ENCODE assay signal across 24 mouse cellular contexts in genomic region chr16:19153046-19153445, GRCm38 (mm10).
A peak's percentile ranks its signal among the peaks of the same experiment; 100 is the strongest.
DNase-seq lines count a peak whose midpoint lies in the region; ATAC-seq and TF ChIP-seq lines count a peak whose summit lies in the region.
"Had no signal": no experiment of that assay in that cellular context is flagged by ENCODE, and none has a peak within 500 bp of the region (broad histone marks: within the 10 kb centered on the region; RNA-seq: fewer than 3 reads in every experiment).

No protein-coding gene starts in this region.

- no peak for TF ChIP-seq EP300 in CH12.LX (IDR thresholded peaks at IDR 0.05; ENCODE audit: low read length)

- no peak for TF ChIP-seq RAD21 in CH12.LX (IDR thresholded peaks at IDR 0.05; ENCODE audit: low read depth, low read length)

- ATAC-seq in heart, embryonic 12.5 days (ENCODE audit: insufficient number of reproducible peaks, low FRiP score), result no peak
- no peak for ATAC-seq in kidney, embryonic 15.5 days (replicated peaks; ENCODE audit: low FRiP score)
- no peak for ATAC-seq in heart, embryonic 11.5 days (replicated peaks; ENCODE audit: insufficient number of reproducible peaks, low FRiP score, low TSS enrichment)
- ATAC-seq: CD4-positive, CD25-positive, alpha-beta regulatory T cell, adult 4 months; forebrain, embryonic 14.5 days; forebrain, embryonic 16.5 days had no signal

- in situ Hi-C loops in CH12.LX (cut with MboI; ENCODE audit: low pct_ligation_motif_present, low pct_unique_long_range_greater_than_20kb, low sequenced_read_pairs), result loop anchor here (5.0 kb wide), 2 partner anchors 44 to 146 kb away; no protein-coding TSS in a partner anchor

- no peaks in the 10 kb centered on the region for H3K36me3 ChIP-seq in spleen, adult 2 months (ENCODE audit: control insufficient read depth, insufficient read depth, low read length)
- H3K36me3 ChIP-seq in CH12.LX (replicated peaks in 1 of 2; ENCODE audit: control insufficient read depth in 1 of 2, insufficient read depth in 1 of 2, low read length in 1 of 2), result peaks cover 5 to 9% of the 10 kb centered on the region in 2 experiments
- H3K36me3 ChIP-seq in small intestine, adult 2 months (ENCODE audit: control insufficient read depth, insufficient read depth, low read length), result no peaks in the 10 kb centered on the region
- H3K36me3 ChIP-seq in heart, embryonic 12.5 days, result no peaks in the 10 kb centered on the region
- no peaks in the 10 kb centered on the region for H3K36me3 ChIP-seq in kidney, embryonic 15.5 days
- no peaks in the 10 kb centered on the region for H3K36me3 ChIP-seq in heart, embryonic 11.5 days (ENCODE audit: control insufficient read depth, insufficient read depth, low read length)
- H3K36me3 ChIP-seq: embryonic facial prominence, embryonic 13.5 days; embryonic facial prominence, embryonic 15.5 days; forebrain, embryonic 10.5 days; forebrain, embryonic 12.5 days had no signal

- peak overlapping the region; percentile 84 for H3K4me2 ChIP-seq in CH12.LX (ENCODE audit: insufficient read depth, low read depth, poor library complexity, severe bottlenecking)
- no peak overlapping the region for H3K4me2 ChIP-seq in heart, embryonic 12.5 days
- no peak overlapping the region for H3K4me2 ChIP-seq in kidney, embryonic 15.5 days
- no peak overlapping the region for H3K4me2 ChIP-seq in heart, embryonic 11.5 days
- H3K4me2 ChIP-seq: embryonic facial prominence, embryonic 13.5 days; embryonic facial prominence, embryonic 15.5 days; forebrain, embryonic 12.5 days had no signal

- WGBS in spleen, adult 2 months, result 20% methylated on average over 2 of the region's 2 CpGs
- WGBS in small intestine, adult 2 months, result 52% methylated on average over 2 of the region's 2 CpGs
- WGBS in heart, embryonic 12.5 days, result 54% methylated on average over 2 of the region's 2 CpGs
- WGBS in kidney, embryonic 15.5 days, result 74% methylated on average over 2 of the region's 2 CpGs
- 51% methylated on average over 2 of the region's 2 CpGs for WGBS in heart, embryonic 11.5 days (ENCODE audit: insufficient replicate concordance)

- peak overlapping the region; percentile 75; the same call in 1 of the 2 replicates for H3K27ac ChIP-seq in spleen, adult 2 months (ENCODE audit: insufficient read depth, low read length)
- H3K27ac ChIP-seq in CH12.LX (ENCODE audit: insufficient read depth, low read depth), result peak overlapping the region; percentile 100
- H3K27ac ChIP-seq in small intestine, adult 2 months (ENCODE audit: insufficient read depth, low read depth, low read length), result peak overlapping the region; percentile 29; the same call in 1 of the 2 replicates
- no peak overlapping the region for H3K27ac ChIP-seq in heart, embryonic 12.5 days (ENCODE audit: poor library complexity, severe bottlenecking)
- H3K27ac ChIP-seq in kidney, embryonic 15.5 days, result no peak overlapping the region
- no peak overlapping the region for H3K27ac ChIP-seq in heart, embryonic 11.5 days (ENCODE audit: low read depth, low read length)
- H3K27ac ChIP-seq: embryonic facial prominence, embryonic 13.5 days; embryonic facial prominence, embryonic 15.5 days; forebrain, embryonic 10.5 days; forebrain, embryonic 12.5 days had no signal

- H3K79me2 ChIP-seq in CH12.LX (replicated peaks; ENCODE audit: control insufficient read depth, extremely low read depth, insufficient read depth, poor library complexity, severe bottlenecking), result no peaks in the 10 kb centered on the region

- H3K9ac ChIP-seq in CH12.LX (ENCODE audit: insufficient read depth, low read depth), result peak overlapping the region; percentile 98
- no peak overlapping the region for H3K9ac ChIP-seq in heart, embryonic 12.5 days
- no peak overlapping the region for H3K9ac ChIP-seq in kidney, embryonic 15.5 days
- H3K9ac ChIP-seq in heart, embryonic 11.5 days (ENCODE audit: low read depth, low read length), result no peak overlapping the region
- H3K9ac ChIP-seq: embryonic facial prominence, embryonic 13.5 days; embryonic facial prominence, embryonic 15.5 days; forebrain, embryonic 12.5 days had no signal

- dilution Hi-C loops in CH12.LX (cut with MboI; ENCODE audit: extremely low pct_ligation_motif_present, extremely low pct_unique_long_range_greater_than_20kb, low sequenced_read_pairs), result no loop called here

- DNase-seq in spleen, adult 2 months (ENCODE audit: low read depth in 1 of 2, low spot score in 2 of 2), result peak in 1 of 2 experiments; percentile 57
- no peak for DNase-seq in spleen, postnatal 4 days (ENCODE audit: low spot score in 2 of 2)
- peak; percentile 40 to 48 for DNase-seq in B cell, adult 2 months
- DNase-seq in CH12.LX (ENCODE audit: extremely low read depth), result peak; percentile 75
- DNase-seq: adrenal gland, adult 2 months; adrenal gland, postnatal 10 days; adrenal gland, postnatal 25 days; cerebellum, adult 11-12 months; cerebellum, adult 2 months; cerebellum, adult 9-10 months; cerebellum, postnatal 10 days; cerebellum, postnatal 25 days had no signal

- no peak for TF ChIP-seq CTCF in spleen, adult 2 months (IDR thresholded peaks at IDR 0.05; ENCODE audit: extremely low read depth, insufficient read depth, insufficient read length, insufficient replicate concordance)
- TF ChIP-seq CTCF in CH12.LX (conservative IDR thresholded peaks at IDR 0.05 in 1 of 2, IDR thresholded peaks at IDR 0.05 in 1 of 2; ENCODE audit: low read depth in 2 of 2, low read length in 2 of 2), result no peak
- TF ChIP-seq CTCF in small intestine, adult 2 months (IDR thresholded peaks at IDR 0.05; ENCODE audit: extremely low read depth, insufficient read length, insufficient replicate concordance, low read depth, low read length), result no peak

- peaks cover 9% of the 10 kb centered on the region for H3K4me1 ChIP-seq in spleen, adult 2 months (ENCODE audit: control insufficient read depth, insufficient read depth, insufficient read length)
- H3K4me1 ChIP-seq in CH12.LX (ENCODE audit: control insufficient read depth in 1 of 2, insufficient read depth in 2 of 2), result peaks cover 20 to 68% of the 10 kb centered on the region in 2 experiments
- no peaks in the 10 kb centered on the region for H3K4me1 ChIP-seq in small intestine, adult 2 months (ENCODE audit: control insufficient read depth, insufficient read depth, insufficient read length, low read length)
- H3K4me1 ChIP-seq in heart, embryonic 12.5 days (replicated peaks), result no peaks in the 10 kb centered on the region
- no peaks in the 10 kb centered on the region for H3K4me1 ChIP-seq in kidney, embryonic 15.5 days
- H3K4me1 ChIP-seq in heart, embryonic 11.5 days (ENCODE audit: control insufficient read depth, insufficient read depth, low read length), result no peaks in the 10 kb centered on the region
- H3K4me1 ChIP-seq: embryonic facial prominence, embryonic 13.5 days; embryonic facial prominence, embryonic 15.5 days; forebrain, embryonic 10.5 days; forebrain, embryonic 12.5 days had no signal

- H3K27me3 ChIP-seq in spleen, adult 2 months (ENCODE audit: control insufficient read depth, insufficient read depth, low read length), result no peaks in the 10 kb centered on the region
- no peaks in the 10 kb centered on the region for H3K27me3 ChIP-seq in CH12.LX (replicated peaks)
- no peaks in the 10 kb centered on the region for H3K27me3 ChIP-seq in small intestine, adult 2 months (ENCODE audit: control insufficient read depth, insufficient read depth, low read length)
- H3K27me3 ChIP-seq in heart, embryonic 12.5 days (replicated peaks), result no peaks in the 10 kb centered on the region
- no peaks in the 10 kb centered on the region for H3K27me3 ChIP-seq in kidney, embryonic 15.5 days
- no peaks in the 10 kb centered on the region for H3K27me3 ChIP-seq in heart, embryonic 11.5 days (ENCODE audit: control insufficient read depth, insufficient read depth, low read length)
- H3K27me3 ChIP-seq: embryonic facial prominence, embryonic 13.5 days; embryonic facial prominence, embryonic 15.5 days; forebrain, embryonic 12.5 days had no signal

- no peak for TF ChIP-seq POLR2A in spleen, adult 2 months (IDR thresholded peaks at IDR 0.05; ENCODE audit: low read depth, low read length)
- TF ChIP-seq POLR2A in CH12.LX (IDR thresholded peaks at IDR 0.05; ENCODE audit: low read depth, low read length), result no peak; the same call in 1 of the 2 replicates
- TF ChIP-seq POLR2A in small intestine, adult 2 months (IDR thresholded peaks at IDR 0.05; ENCODE audit: low read depth, low read length), result no peak

- peaks cover 15% of the 10 kb centered on the region for H3K9me3 ChIP-seq in CH12.LX (replicated peaks; ENCODE audit: low read length)
- H3K9me3 ChIP-seq in heart, embryonic 12.5 days (replicated peaks), result no peaks in the 10 kb centered on the region; the same call in 1 of the 2 replicates
- no peaks in the 10 kb centered on the region for H3K9me3 ChIP-seq in kidney, embryonic 15.5 days (replicated peaks)
- no peaks in the 10 kb centered on the region for H3K9me3 ChIP-seq in heart, embryonic 11.5 days (replicated peaks; ENCODE audit: control insufficient read depth, low read length)
- H3K9me3 ChIP-seq: embryonic facial prominence, embryonic 13.5 days; embryonic facial prominence, embryonic 15.5 days; forebrain, embryonic 12.5 days had no signal

- no peak overlapping the region for H3K4me3 ChIP-seq in spleen, adult 2 months (ENCODE audit: extremely low read depth, insufficient read depth, insufficient read length)
- no peak overlapping the region for H3K4me3 ChIP-seq in CH12.LX (replicated peaks in 1 of 3; ENCODE audit: low read depth in 2 of 3, low read length in 2 of 3, poor library complexity in 1 of 3)
- H3K4me3 ChIP-seq in small intestine, adult 2 months (ENCODE audit: low read depth, low read length), result no peak overlapping the region
- H3K4me3 ChIP-seq in heart, embryonic 12.5 days, result no peak overlapping the region
- H3K4me3 ChIP-seq in kidney, embryonic 15.5 days (replicated peaks), result no peak overlapping the region
- H3K4me3 ChIP-seq in heart, embryonic 11.5 days (ENCODE audit: low read depth, low read length), result no peak overlapping the region
- H3K4me3 ChIP-seq: embryonic facial prominence, embryonic 13.5 days; embryonic facial prominence, embryonic 15.5 days; erythroblast, embryonic 14.5 days; forebrain, embryonic 10.5 days; forebrain, embryonic 12.5 days had no signal

TF ChIP-seq in CH12.LX, 34 proteins besides CTCF, POLR2A, EP300 and RAD21 (continues in another document):
- peak; percentile 57; the same call in 1 of the 2 replicates for TF ChIP-seq ZNF384 (IDR thresholded peaks at IDR 0.05; ENCODE audit: low read depth, low read length)
- no peak; the same call in 1 of the 2 replicates for TF ChIP-seq IRF4 (IDR thresholded peaks at IDR 0.05; ENCODE audit: low read depth, low read length)
- TF ChIP-seq TBP (conservative IDR thresholded peaks at IDR 0.05; ENCODE audit: low read depth, low read length), result peak; percentile 52; the same call in 1 of the 2 replicates
- TF ChIP-seq USF2 (conservative IDR thresholded peaks at IDR 0.05; ENCODE audit: low read depth, low read length), result peak; percentile 86
- TF ChIP-seq MAFK (IDR thresholded peaks at IDR 0.05; ENCODE audit: insufficient replicate concordance, low read length), result no peak
- TF ChIP-seq GABPA (IDR thresholded peaks at IDR 0.05; ENCODE audit: insufficient replicate concordance, low read depth, low read length), result no peak
- peak; percentile 91 for TF ChIP-seq MAX (IDR thresholded peaks at IDR 0.05; ENCODE audit: low read length)
- TF ChIP-seq BHLHE40 (IDR thresholded peaks at IDR 0.05; ENCODE audit: low read depth, low read length), result peak; percentile 75
- TF ChIP-seq CHD2 (IDR thresholded peaks at IDR 0.05; ENCODE audit: low read length), result no peak

Comparison
In these comparisons a context has a peak if more than half of its experiments do, and no peak if none do; other contexts are left out.
1. DNase-seq: peak in B cell, adult 2 months (2 of 2) and CH12.LX (single experiment); none in spleen, postnatal 4 days (0 of 2).
2. H3K27ac ChIP-seq: peak in spleen, adult 2 months (single experiment), CH12.LX (single experiment) and small intestine, adult 2 months (single experiment); none in heart, embryonic 12.5 days (single experiment), kidney, embryonic 15.5 days (single experiment) and heart, embryonic 11.5 days (single experiment).